In genomic region chr5:92465511-92465910, GRCm38 (mm10) we compare ENCODE assay signal across 24 mouse cellular contexts. TPM values are rescaled to one million over a fixed set of nuclear protein-coding genes. Genes with fewer than 3 reads are reported as not detected.
DNase-seq lines count a peak whose midpoint lies in the region; ATAC-seq and TF ChIP-seq lines count a peak whose summit lies in the region.
"Had no signal": no experiment of that assay in that cellular context is flagged by ENCODE, and none has a peak within 500 bp of the region (broad histone marks: within the 10 kb centered on the region; RNA-seq: fewer than 3 reads in every experiment).

No protein-coding gene starts in this region.

- no peak for TF ChIP-seq POLR2A in kidney, adult 2 months (IDR thresholded peaks at IDR 0.05; ENCODE audit: low read depth, low read length)

- H3K4me1 ChIP-seq in kidney, adult 2 months (ENCODE audit: control insufficient read depth, insufficient read depth, low read length), result peaks cover 2% of the 10 kb centered on the region; the same call in 1 of the 2 replicates
- H3K4me1 ChIP-seq: hindbrain, embryonic 10.5 days; hindbrain, embryonic 15.5 days; midbrain, embryonic 10.5 days; midbrain, embryonic 15.5 days had no signal

- peak; percentile 21 for DNase-seq in adrenal gland, postnatal 14 days
- DNase-seq in adrenal gland, postnatal 25 days, result no peak
- DNase-seq in kidney, adult 2 months, result peak; percentile 28
- no peak for DNase-seq in kidney, adult 11 months
- peak; percentile 32 for DNase-seq in adipocyte (ENCODE audit: low spot score)
- peak; percentile 74 for DNase-seq in skeletal muscle tissue, adult 2 months (ENCODE audit: low read depth, low spot score)
- DNase-seq: cerebellum, adult 2 months; cerebellum, postnatal 14 days; gastrocnemius, postnatal 14 days; heart, postnatal 14 days; layer of hippocampus, adult 9-11 months; liver; right cerebral cortex, postnatal 25 days; thymus, adult 2 months; thymus, postnatal 36 days had no signal

- WGBS in kidney, adult 2 months, result 80% methylated on average over 5 of the region's 5 CpGs

- H3K4me3 ChIP-seq in kidney, adult 2 months (ENCODE audit: insufficient read depth, low read depth, low read length), result no peak overlapping the region
- H3K4me3 ChIP-seq: erythroblast, embryonic 14.5 days; hindbrain, embryonic 10.5 days; hindbrain, embryonic 15.5 days; lung, embryonic 15.5 days; midbrain, embryonic 10.5 days; midbrain, embryonic 15.5 days had no signal

- no peak for TF ChIP-seq CTCF in kidney, adult 2 months (conservative IDR thresholded peaks at IDR 0.05; ENCODE audit: insufficient read depth, insufficient read length, low read depth, low read length)

- no peak overlapping the region for H3K27ac ChIP-seq in kidney, adult 2 months (ENCODE audit: insufficient read depth, low read depth, low read length)
- H3K27ac ChIP-seq: hindbrain, embryonic 10.5 days; hindbrain, embryonic 15.5 days; lung, embryonic 15.5 days; midbrain, embryonic 10.5 days; midbrain, embryonic 15.5 days had no signal

- no peaks in the 10 kb centered on the region for H3K27me3 ChIP-seq in kidney, adult 2 months (replicated peaks; ENCODE audit: control insufficient read depth, insufficient read depth, low read length)
- H3K27me3 ChIP-seq: hindbrain, embryonic 15.5 days; lung, embryonic 15.5 days; midbrain, embryonic 15.5 days; Patski had no signal

- ATAC-seq in inflammation-experienced regulatory T-cells, adult 6 months, result no peak
- ATAC-seq: forebrain, embryonic 16.5 days; midbrain, embryonic 15.5 days; Patski had no signal

- no peaks in the 10 kb centered on the region for H3K36me3 ChIP-seq in kidney, adult 2 months (ENCODE audit: control insufficient read depth, insufficient read depth, low read length)

RNA-seq across cellular contexts. Expression of gene Nup54, which starts 30.5 kb away (rescaled TPM):
- total RNA-seq in adrenal gland, postnatal 14 days (2021), result 37.2 and 42.1 TPM in 2 replicates
- 30.1 and 33.5 TPM in 2 replicates for total RNA-seq in adrenal gland, postnatal 25 days (2021)
- 14.5 and 14.8 TPM in 2 replicates for polyA plus RNA-seq in kidney, adult 2 months (2012; rRNA removed)
- polyA plus RNA-seq in inflammation-experienced regulatory T-cells, adult 6 months (2017; shearing (Covaris generic)), result 10 to 100 TPM; 32.4 to 55.2 (median 40.2) TPM

RNA-seq across cellular contexts. Expression of gene Scarb2, which starts 41.1 kb away (rescaled TPM):
- total RNA-seq in adrenal gland, postnatal 14 days (2021), result 67.4 and 73.7 TPM in 2 replicates
- total RNA-seq in adrenal gland, postnatal 25 days (2021), result 62.2 and 65.1 TPM in 2 replicates
- 17.7 and 19.9 TPM in 2 replicates for polyA plus RNA-seq in kidney, adult 2 months (2012; rRNA removed)
- polyA plus RNA-seq in inflammation-experienced regulatory T-cells, adult 6 months (2017; shearing (Covaris generic)), result 1 to 10 TPM; 8.3 to 9.2 (median 8.5) TPM

Comparison
In these comparisons a context has a peak if more than half of its experiments do, and no peak if none do; other contexts are left out.
1. DNase-seq: peak in adrenal gland, postnatal 14 days (single experiment), kidney, adult 2 months (single experiment), adipocyte (single experiment) and skeletal muscle tissue, adult 2 months (single experiment); none in adrenal gland, postnatal 25 days (single experiment) and kidney, adult 11 months (single experiment).